Mouse (Mus musculus) cerebellum, adult 2 months (tissue): ENCODE data around the gene Fam228a.

ENCODE experiments used
- CTCF ChIP-seq: fragments of 200-500 bp; IDR thresholded peaks from 2 replicates; pipeline ENCODE4 v1.5.1; 2011; ENCODE audit warnings: low read depth, mild to moderate bottlenecking, control low read depth, low read length, moderate library complexity, borderline replicate concordance; ENCODE audit not compliant: insufficient read depth
- POLR2A ChIP-seq: fragments of 200-500 bp; IDR thresholded peaks from 2 replicates; pipeline ENCODE4 v1.6.1; 2011; ENCODE audit warnings: low read length, control low read depth, borderline replicate concordance; ENCODE audit not compliant: insufficient read depth

DNA sequence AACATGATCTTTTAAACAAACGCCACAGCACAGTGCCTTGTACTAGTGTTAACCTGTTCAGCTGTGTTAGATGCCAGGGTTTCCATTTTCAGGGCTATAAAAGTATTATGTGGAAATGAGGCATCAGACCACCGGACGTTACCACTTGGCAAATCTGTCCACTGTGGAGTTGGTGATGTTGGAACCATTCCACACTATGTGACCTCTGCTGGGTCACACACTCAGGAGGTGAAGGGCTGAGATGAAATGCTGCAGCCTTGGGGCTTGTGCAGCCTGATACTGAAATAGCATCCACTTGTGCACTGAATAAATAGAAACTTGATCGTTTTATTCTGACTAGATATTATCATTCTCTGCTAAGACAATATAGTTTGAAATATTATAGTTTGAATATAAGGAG, 24.9 kb downstream of the Fam228a start:
- TF ChIP-seq CTCF, result no peak
- TF ChIP-seq POLR2A, result no peak
